Mouse (Mus musculus): Measurements from ENCODE around the gene Gtpbp6. TPM values are rescaled to one million over a fixed set of nuclear protein-coding genes. Genes with fewer than 3 reads are reported as not detected.

Gtpbp6 gene
- 42.7 and 89.3 TPM in 2 replicates for polyA plus RNA-seq (2012; ENCODE audit: low replicate concordance)

DNA sequence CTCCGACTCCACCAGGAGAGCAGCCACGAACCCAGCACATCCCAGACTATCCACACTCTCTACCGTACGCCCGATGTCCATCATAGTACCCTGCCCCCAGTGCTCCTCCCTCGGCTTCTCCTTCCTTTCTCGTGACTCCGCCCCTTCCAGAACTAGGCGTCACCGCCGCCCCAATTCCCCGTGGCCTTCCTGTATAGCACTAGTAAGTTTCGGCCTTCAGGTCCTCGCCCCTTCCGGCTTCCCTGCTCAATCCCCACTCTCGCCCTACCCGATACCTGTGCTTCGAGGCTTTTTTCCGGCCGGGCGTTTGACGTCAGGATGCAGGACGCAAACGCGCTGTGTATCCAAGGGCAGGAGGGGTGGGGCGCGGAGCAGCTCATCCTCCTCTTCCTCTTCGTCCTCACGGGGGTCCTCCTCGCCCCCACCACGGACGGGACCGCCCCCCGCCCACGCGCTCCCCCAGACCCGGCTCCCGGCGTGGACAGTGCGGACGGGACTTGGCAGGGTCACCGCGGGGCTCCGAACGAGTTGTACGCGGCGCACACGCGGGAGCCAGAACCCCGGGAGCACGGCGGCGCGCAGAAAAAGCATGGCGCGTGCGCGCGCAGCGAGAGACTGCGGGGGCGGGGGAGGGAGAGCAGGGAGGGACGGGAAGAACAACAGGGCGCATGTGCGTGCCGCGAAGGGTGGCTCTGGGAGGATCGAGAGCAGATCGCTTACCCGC is at the start of gene Gtpbp6:
TSS of gene Gtpbp6 (minus strand) at position 617 of the 724 bp plus-strand sequence.

DNA sequence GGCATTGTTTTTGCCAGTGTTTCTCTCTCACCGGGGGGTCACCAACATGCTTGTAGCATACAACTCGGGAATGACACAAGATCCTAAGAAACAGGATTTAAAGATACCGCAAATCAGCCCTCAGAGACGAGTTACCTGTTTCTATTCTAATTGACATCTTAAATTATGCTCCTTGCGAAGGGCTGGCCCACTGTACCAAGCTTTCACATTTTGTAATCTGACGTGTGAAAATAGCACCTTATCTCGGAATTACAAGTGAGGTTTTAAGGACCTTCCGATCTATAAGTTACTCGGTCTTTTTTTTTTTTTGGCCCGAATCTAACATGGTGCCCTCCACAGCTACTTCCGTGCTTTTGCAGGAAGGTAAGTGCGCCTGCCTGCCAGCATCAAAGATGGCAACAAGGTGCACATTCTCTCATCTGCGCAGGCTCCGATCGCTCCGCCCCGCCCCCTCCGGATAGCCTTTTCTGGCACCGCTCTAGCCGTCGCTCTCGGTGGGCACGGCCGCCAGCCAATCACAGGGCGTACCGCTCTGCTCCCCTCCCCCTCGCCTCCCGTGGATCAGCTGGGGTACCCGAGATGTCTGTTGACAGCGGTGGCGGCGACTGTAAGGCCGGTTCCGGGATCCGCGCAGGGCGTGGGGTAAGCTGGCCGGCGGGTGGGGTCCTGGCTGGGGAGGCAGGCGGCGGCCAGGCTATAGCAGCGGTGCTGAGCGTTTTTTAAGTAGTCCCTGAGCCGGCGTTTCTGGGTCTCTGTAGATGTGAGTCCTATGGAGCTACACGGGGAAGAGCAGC is 27.5 kb upstream of the Gtpbp6 start, which contains the start of gene Chfr:
TSS of gene Chfr (plus strand) at position 550 of the 794 bp plus-strand sequence.

DNA sequence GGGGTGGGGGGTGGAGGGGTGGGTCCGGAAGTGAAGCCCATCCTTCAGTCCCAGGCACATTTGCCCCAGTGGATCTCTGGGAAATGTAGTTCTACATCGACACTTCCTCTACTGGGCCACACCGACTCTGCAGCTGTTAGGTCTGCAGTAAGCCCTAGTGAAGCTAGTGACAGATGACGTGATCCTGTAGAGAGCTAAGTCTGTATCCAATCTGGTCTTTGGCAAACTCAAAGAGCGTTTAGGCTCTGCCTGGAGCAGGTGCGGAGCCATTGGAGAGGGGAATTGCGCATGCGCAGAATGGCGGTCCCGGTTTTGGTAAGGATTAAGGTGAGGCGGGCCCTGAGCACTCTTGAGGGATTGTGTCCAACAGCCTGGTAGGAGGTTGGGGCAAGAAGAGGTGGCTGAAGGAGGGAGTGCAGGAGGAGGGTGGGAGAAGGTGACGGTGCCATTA is 2.0 kb upstream of the Gtpbp6 start, which contains the start of gene Zfp605:
TSS of gene Zfp605 (plus strand) at position 102 of the 451 bp plus-strand sequence.

DNA sequence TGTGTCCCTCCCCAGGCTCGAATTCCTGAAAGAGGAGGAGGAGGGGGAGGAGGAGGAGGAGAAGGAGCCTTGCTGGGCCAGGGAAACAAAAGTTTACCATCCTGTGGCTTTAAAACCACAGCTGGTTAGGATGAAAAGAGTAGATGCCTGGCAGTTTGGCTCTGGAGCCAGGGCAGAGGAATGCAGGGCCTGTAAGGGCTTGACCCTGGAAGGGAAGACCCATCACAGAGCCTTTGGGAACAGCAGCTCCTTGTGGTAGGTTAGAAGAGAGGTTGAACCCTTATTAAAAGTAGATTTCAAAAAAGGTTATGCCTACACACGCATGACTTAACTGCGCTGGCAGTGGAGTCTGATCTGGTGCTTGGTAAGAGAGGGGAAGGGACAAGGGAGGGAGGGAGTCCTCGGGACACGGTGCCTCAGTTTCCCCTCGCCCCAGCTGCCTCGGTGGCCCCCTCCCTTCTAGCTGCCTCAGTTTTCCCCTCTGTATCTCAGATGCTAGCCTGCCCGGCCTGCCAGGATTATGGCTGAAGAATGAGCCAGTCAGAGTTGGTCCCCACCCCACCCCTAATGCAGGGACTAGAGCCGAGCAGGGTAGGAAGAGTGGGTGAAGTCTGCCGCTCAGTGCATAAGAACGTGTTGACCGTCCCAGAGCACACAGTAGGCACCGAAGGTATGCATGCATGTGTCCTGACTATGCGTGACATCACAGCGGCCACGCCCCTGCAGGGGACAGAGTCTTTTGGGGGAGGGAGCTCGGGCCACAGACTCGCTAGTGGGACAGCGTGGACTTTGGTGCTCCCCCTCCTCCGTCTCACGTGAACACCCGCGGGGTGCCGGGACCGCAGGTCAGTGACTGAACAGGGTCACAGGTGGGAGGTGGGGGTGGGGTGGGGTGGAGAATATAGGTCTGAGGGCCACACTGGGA is 8.1 kb downstream of the Gtpbp6 start, which contains the start of gene Plcxd1:
TSS of gene Plcxd1 (plus strand) at position 314 of the 925 bp plus-strand sequence.

DNA sequence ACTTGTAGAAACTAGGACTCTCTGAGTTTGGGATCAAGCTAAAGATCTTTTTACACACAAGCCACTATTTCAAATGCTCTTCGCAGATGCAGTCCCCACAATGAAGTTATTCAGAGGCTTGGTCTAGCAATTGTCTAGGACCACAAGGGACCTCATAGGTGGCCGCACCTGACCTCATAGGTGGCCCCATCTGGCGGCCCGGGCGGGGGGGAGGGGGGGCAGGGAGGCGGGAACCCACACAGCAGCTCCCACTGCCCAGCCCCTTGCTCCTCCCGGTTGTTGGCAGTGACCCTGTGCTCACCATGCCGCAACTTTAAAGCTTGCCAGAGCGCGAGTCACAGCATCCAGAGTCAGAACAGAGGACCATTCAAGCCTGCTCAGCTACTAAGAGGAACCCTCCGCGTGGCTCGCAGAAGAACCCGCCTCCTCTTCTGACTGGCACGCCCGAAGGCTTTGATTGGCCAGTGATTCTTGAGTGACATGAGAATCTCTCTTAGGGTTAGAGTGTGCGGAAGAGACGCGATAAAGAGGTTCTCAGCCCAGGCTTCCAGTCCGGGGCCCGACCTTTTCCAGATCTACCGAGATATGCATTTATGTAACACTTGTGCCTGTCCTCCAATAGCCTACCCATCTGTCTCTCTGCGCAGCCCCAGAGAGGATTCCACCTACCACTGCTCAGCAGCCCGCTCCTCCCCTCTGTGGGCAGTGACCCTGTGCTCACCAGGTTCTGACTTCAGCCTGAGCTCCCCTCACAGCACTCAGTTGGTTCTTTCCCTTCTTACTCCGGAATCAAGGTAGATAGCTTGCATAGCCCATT is 13.8 kb downstream of the Gtpbp6 start, which contains the start of gene Gm35315:
TSS of gene Gm35315 (minus strand) at position 391 of the 817 bp plus-strand sequence.

DNA sequence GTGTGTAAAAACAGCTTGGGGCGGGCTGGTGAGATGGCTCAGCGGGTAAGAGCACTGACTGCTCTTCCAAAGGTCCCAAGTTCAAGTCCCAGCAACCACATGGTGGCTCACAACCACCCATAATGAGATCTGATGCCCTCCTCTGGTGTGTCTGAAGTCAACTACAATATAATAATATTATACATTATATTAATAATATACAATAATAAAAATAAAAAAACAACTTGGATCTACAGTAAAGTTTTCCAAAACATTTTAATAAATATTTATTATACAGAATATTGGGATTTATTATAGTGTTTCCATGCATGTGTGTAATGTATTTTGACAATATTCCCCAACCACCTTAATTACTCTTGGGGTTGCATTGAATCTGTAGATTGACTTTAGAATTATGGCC is 35.6 kb downstream of the Gtpbp6 start, which contains the start of gene Gm17655:
TSS of gene Gm17655 (minus strand) at position 101 of the 400 bp plus-strand sequence.

Other genes starting within 250 kb of the Gtpbp6 start
- gene Gm15446, start 184.8 kb downstream of the Gtpbp6 start, polyA plus RNA-seq (2012; ENCODE audit: low replicate concordance) = 0.14 TPM in 1 of 2 replicates, not detected in the other
- 1.0 TPM in 1 of 2 replicates, not detected in the other for gene Zfp932, start 111.7 kb downstream of the Gtpbp6 start, polyA plus RNA-seq (2012; ENCODE audit: low replicate concordance)
- not detected in 2 replicates for gene Gm17655, start 35.7 kb downstream of the Gtpbp6 start, polyA plus RNA-seq (2012; ENCODE audit: low replicate concordance)
- gene Gm35315, start 13.8 kb downstream of the Gtpbp6 start, polyA plus RNA-seq (2012; ENCODE audit: low replicate concordance) = 0.16 TPM in 1 of 2 replicates, not detected in the other
- gene Plcxd1, start 8.2 kb downstream of the Gtpbp6 start, polyA plus RNA-seq (2012; ENCODE audit: low replicate concordance) = 0.07 and 0.09 TPM in 2 replicates
- 0.71 and 0.83 TPM in 2 replicates for gene Zfp605, start 1.9 kb upstream of the Gtpbp6 start, polyA plus RNA-seq (2012; ENCODE audit: low replicate concordance)
- 38.6 and 84.7 TPM in 2 replicates for gene Chfr, start 27.6 kb upstream of the Gtpbp6 start, polyA plus RNA-seq (2012; ENCODE audit: low replicate concordance)
- 0.50 and 3.7 TPM in 2 replicates for gene Golga3, start 68.5 kb upstream of the Gtpbp6 start, polyA plus RNA-seq (2012; ENCODE audit: low replicate concordance)
- gene Ankle2, start 122.8 kb upstream of the Gtpbp6 start, polyA plus RNA-seq (2012; ENCODE audit: low replicate concordance) = 5.8 and 7.4 TPM in 2 replicates
- 6.4 and 16.1 TPM in 2 replicates for gene Pgam5, start 161.7 kb upstream of the Gtpbp6 start, polyA plus RNA-seq (2012; ENCODE audit: low replicate concordance)
- gene Pxmp2, start 178.0 kb upstream of the Gtpbp6 start, polyA plus RNA-seq (2012; ENCODE audit: low replicate concordance) = 33.1 and 41.7 TPM in 2 replicates
- 13.2 and 14.5 TPM in 2 replicates for gene Pole, start 178.1 kb upstream of the Gtpbp6 start, polyA plus RNA-seq (2012; ENCODE audit: low replicate concordance)
- gene P2rx2, start 235.0 kb upstream of the Gtpbp6 start, polyA plus RNA-seq (2012; ENCODE audit: low replicate concordance) = not detected in 2 replicates
- gene Lrcol1, start 236.5 kb upstream of the Gtpbp6 start, polyA plus RNA-seq (2012; ENCODE audit: low replicate concordance) = not detected in 2 replicates

Measured in leukemia stem cell, adult 10-12 weeks (primary cell).